Mouse (Mus musculus) liver, embryonic 16.5 days (tissue): ENCODE data around the gene Gm26620. TPM values are rescaled to one million over a fixed set of nuclear protein-coding genes. Genes with fewer than 3 reads are reported as not detected.

Source experiments
- ATAC-seq: fragments of 200-750 bp; cut with Nextera tagmentation; 2 replicates; pipeline ENCODE4 v1.8.0; 2017; ENCODE audit warnings: low read depth, mild to moderate bottlenecking, moderate number of reproducible peaks, moderate library complexity
- H3K27ac ChIP-seq: fragments of 300-500 bp; sonication (generic); 2 replicates; pipeline ENCODE4 v1.5.1; 2014; ENCODE audit warnings: mild to moderate bottlenecking, low read length
- H3K27me3 ChIP-seq: fragments of 300-500 bp; sonication (generic); 2 replicates; pipeline ENCODE4 v1.6.1; 2014; ENCODE audit warnings: low read depth, low read length, mixed read lengths; ENCODE audit not compliant: control insufficient read depth, insufficient read depth
- H3K36me3 ChIP-seq: fragments of 300-500 bp; sonication (generic); 2 replicates; pipeline ENCODE4 v1.6.1; 2014; ENCODE audit warnings: mild to moderate bottlenecking; ENCODE audit not compliant: control insufficient read depth, insufficient read depth
- H3K4me1 ChIP-seq: fragments of 300-500 bp; sonication (generic); 2 replicates; pipeline ENCODE4 v1.6.1; 2014; ENCODE audit warnings: low read depth, low read length, mixed read lengths; ENCODE audit not compliant: control insufficient read depth
- H3K4me2 ChIP-seq: fragments of 300-500 bp; sonication (generic); 2 replicates; pipeline ENCODE4 v1.6.1; 2014; ENCODE audit warnings: low read depth, low read length, mixed read lengths
- H3K4me3 ChIP-seq: fragments of 300-500 bp; sonication (generic); 2 replicates; pipeline ENCODE4 v1.5.1; 2014; ENCODE audit warnings: low read depth, mild to moderate bottlenecking, low read length
- H3K9ac ChIP-seq: fragments of 300-500 bp; sonication (generic); 2 replicates; pipeline ENCODE4 v1.6.1; 2014; ENCODE audit warnings: low read depth, low read length
- H3K9me3 ChIP-seq: fragments of 300-500 bp; sonication (generic); replicated peaks from 2 replicates; pipeline ENCODE4 v1.6.1; 2016; ENCODE audit warnings: low read length; ENCODE audit not compliant: control insufficient read depth
- WGBS: fragments of 180-500 bp; shearing (Covaris S2); extraction: QIAGEN DNeasy Blood & Tissue Kit; methylation state at CpG from one replicate; pipeline ENCODE4 v1.1.7; 2014; ENCODE audit not compliant: insufficient replicate concordance; 5-methylcytosine and 5-hydroxymethylcytosine counted together
- polyA plus RNA-seq: library from polyadenylated mRNA; unstranded; fragments of >200 nt; fragmentation: Nextera tagmentation; extraction: Ambion mirVana; gene quantifications from 2 replicates; pipeline ENCODE4 v1.2.1, GENCODE M21; 2015

Gm26620 gene
- polyA plus RNA-seq, 1 experiment from 2014 or later: 0.44 TPM

GRCm38 (mm10) chr1:170919308-170919707, 34.4 kb downstream of the Gm26620 start:
- WGBS: 72% methylated on average over 8 of the region's 8 CpGs
- Histone ChIP-seq H3K9ac (no peak overlapping the region), H3K4me2 (no peak overlapping the region), H3K27me3 (no peaks in the 10 kb centered on the region), H3K27ac (no peak overlapping the region), H3K36me3 (no peaks in the 10 kb centered on the region), H3K4me3 (no peak overlapping the region), H3K4me1 (no peaks in the 10 kb centered on the region), H3K9me3 (no peaks in the 10 kb centered on the region)
- ATAC-seq: no peak

GRCm38 (mm10) chr1:170924485-170924884, 39.6 kb downstream of the Gm26620 start:
- Histone ChIP-seq H3K4me1 (no peaks in the 10 kb centered on the region), H3K27me3 (no peaks in the 10 kb centered on the region), H3K9ac (no peak overlapping the region), H3K9me3 (no peaks in the 10 kb centered on the region), H3K27ac (no peak overlapping the region), H3K36me3 (no peaks in the 10 kb centered on the region), H3K4me2 (peak overlapping the region; percentile 21; the same call in 1 of the 2 replicates), H3K4me3 (no peak overlapping the region)
- 21% methylated on average over 6 of the region's 6 CpGs for WGBS
- ATAC-seq: no peak

- H3K4me1 ChIP-seq: no peaks in the 10 kb centered on the region
- H3K27me3 ChIP-seq: no peaks in the 10 kb centered on the region
- ATAC-seq: no peak
- H3K9me3 ChIP-seq: no peaks in the 10 kb centered on the region
- 50% methylated on average over 6 of the region's 6 CpGs for WGBS
- no peak overlapping the region for H3K27ac ChIP-seq
- H3K4me3 ChIP-seq: no peak overlapping the region
- no peaks in the 10 kb centered on the region for H3K36me3 ChIP-seq
- H3K4me2 ChIP-seq: no peak overlapping the region
- H3K9ac ChIP-seq: no peak overlapping the region
Measured at GRCm38 (mm10) chr1:170926941-170927340, 42.1 kb downstream of the Gm26620 start.

- H3K27ac ChIP-seq: no peak within 1 kb of the TSS
- H3K36me3 ChIP-seq: no peaks in the 10 kb centered on the region
- H3K9me3 ChIP-seq: no peaks in the 10 kb centered on the region
- H3K4me2 ChIP-seq: no peak within 1 kb of the TSS
- ATAC-seq: no peak
- H3K4me1 ChIP-seq: no peaks in the 10 kb centered on the region
- H3K27me3 ChIP-seq: no peaks in the 10 kb centered on the region
- WGBS: 46% methylated on average over 3 of the region's 3 CpGs
- no peak within 1 kb of the TSS for H3K9ac ChIP-seq
- H3K4me3 ChIP-seq: no peak within 1 kb of the TSS
Measured at GRCm38 (mm10) chr1:170927378-170927777, 42.5 kb downstream of the Gm26620 start, which contains the start of gene Fcrla. Fcrla (minus strand) TSS chr1:170927583.

- Histone ChIP-seq H3K27me3 (no peaks in the 10 kb centered on the region), H3K27ac (no peak overlapping the region), H3K9ac (no peak overlapping the region), H3K4me2 (no peak overlapping the region), H3K36me3 (no peaks in the 10 kb centered on the region), H3K9me3 (no peaks in the 10 kb centered on the region), H3K4me1 (no peaks in the 10 kb centered on the region), H3K4me3 (no peak overlapping the region)
- 40% methylated on average over 2 of the region's 2 CpGs for WGBS
- 0 out of 2 replicates have a peak, but pooled peaks have one; percentile 19 for ATAC-seq
Measured at GRCm38 (mm10) chr1:170928467-170928866, 43.6 kb downstream of the Gm26620 start.

GRCm38 (mm10) chr1:170929245-170929644, 44.4 kb downstream of the Gm26620 start:
- WGBS: 70% methylated on average over 4 of the region's 4 CpGs
- Histone ChIP-seq H3K9ac (no peak overlapping the region), H3K27me3 (no peaks in the 10 kb centered on the region), H3K4me3 (no peak overlapping the region), H3K27ac (no peak overlapping the region), H3K9me3 (no peaks in the 10 kb centered on the region), H3K4me1 (no peaks in the 10 kb centered on the region), H3K4me2 (no peak overlapping the region), H3K36me3 (no peaks in the 10 kb centered on the region)
- no peak for ATAC-seq

- H3K4me2 ChIP-seq: no peak overlapping the region
- WGBS: 31% methylated on average over 3 of the region's 3 CpGs
- H3K36me3 ChIP-seq: no peaks in the 10 kb centered on the region
- no peak overlapping the region for H3K4me3 ChIP-seq
- H3K4me1 ChIP-seq: no peaks in the 10 kb centered on the region
- H3K9ac ChIP-seq: no peak overlapping the region
- no peak overlapping the region for H3K27ac ChIP-seq
- H3K27me3 ChIP-seq: no peaks in the 10 kb centered on the region
- H3K9me3 ChIP-seq: no peaks in the 10 kb centered on the region
- ATAC-seq: no peak
Measured at GRCm38 (mm10) chr1:170932043-170932442, 47.2 kb downstream of the Gm26620 start.

- no peak overlapping the region for H3K4me3 ChIP-seq
- H3K27ac ChIP-seq: no peak overlapping the region
- no peak overlapping the region for H3K9ac ChIP-seq
- no peaks in the 10 kb centered on the region for H3K27me3 ChIP-seq
- H3K9me3 ChIP-seq: no peaks in the 10 kb centered on the region
- no peak overlapping the region for H3K4me2 ChIP-seq
- no peak for ATAC-seq
- H3K36me3 ChIP-seq: no peaks in the 10 kb centered on the region
- 59% methylated on average over 6 of the region's 6 CpGs for WGBS
- H3K4me1 ChIP-seq: no peaks in the 10 kb centered on the region
Measured at GRCm38 (mm10) chr1:170933386-170933920, 48.6 kb downstream of the Gm26620 start.

GRCm38 (mm10) chr1:170933940-170934339, 49.1 kb downstream of the Gm26620 start:
- Histone ChIP-seq H3K9me3 (no peaks in the 10 kb centered on the region), H3K27ac (no peak overlapping the region), H3K36me3 (no peaks in the 10 kb centered on the region), H3K4me3 (no peak overlapping the region), H3K4me2 (no peak overlapping the region), H3K9ac (no peak overlapping the region), H3K27me3 (no peaks in the 10 kb centered on the region), H3K4me1 (no peaks in the 10 kb centered on the region)
- WGBS: 66% methylated on average over 1 of the region's 1 CpGs
- ATAC-seq: no peak
